27 mouse cellular contexts compared by ENCODE assay signal in the genomic region with DNA sequence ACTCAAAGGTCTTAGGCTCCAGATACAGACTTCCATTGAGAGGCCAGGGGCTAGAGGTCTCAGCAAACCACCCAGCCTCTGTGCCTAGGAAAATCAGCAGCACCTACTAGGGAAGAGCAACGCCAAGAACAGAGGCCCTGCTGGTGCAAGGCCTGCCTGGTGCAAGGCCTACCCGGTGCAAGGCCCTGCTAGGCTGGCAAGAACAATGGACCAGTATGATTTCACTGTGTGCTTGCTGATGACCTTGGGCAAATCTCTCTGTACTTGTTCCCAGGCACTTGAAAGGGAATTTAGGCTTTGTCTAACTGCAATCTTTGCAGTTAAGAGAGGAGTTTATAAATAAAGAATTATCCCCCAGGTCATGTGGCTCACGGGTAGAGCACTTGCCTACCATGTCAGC. TPM values are rescaled to one million over a fixed set of nuclear protein-coding genes. Genes with fewer than 3 reads are reported as not detected.
DNase-seq lines count a peak whose midpoint lies in the region; ATAC-seq and TF ChIP-seq lines count a peak whose summit lies in the region.
"Had no signal": no experiment of that assay in that cellular context is flagged by ENCODE, and none has a peak within 500 bp of the region (broad histone marks: within the 10 kb centered on the region; RNA-seq: fewer than 3 reads in every experiment).

No protein-coding gene starts in this region.

- H3K4me1 ChIP-seq in heart, embryonic 15.5 days (replicated peaks) = peaks cover 28% of the 10 kb centered on the region
- peaks cover 4% of the 10 kb centered on the region for H3K4me1 ChIP-seq in testis, adult 2 months (ENCODE audit: control insufficient read depth, insufficient read depth, low read length)
- H3K4me1 ChIP-seq: forebrain, embryonic 15.5 days; hindbrain, embryonic 13.5 days; limb, embryonic 13.5 days; liver, embryonic 12.5 days; neural tube, embryonic 13.5 days had no signal

- intact Hi-C loops in heart, postnatal 14 days (cut with DNase I) = no loop called here

- TF ChIP-seq POLR2A in testis, adult 2 months (IDR thresholded peaks at IDR 0.05; ENCODE audit: control insufficient read depth, low read depth, low read length) = no peak; the same call in 1 of the 2 replicates

- no peak for TF ChIP-seq CTCF in testis, adult 2 months (IDR thresholded peaks at IDR 0.05; ENCODE audit: control insufficient read depth, insufficient read depth, insufficient replicate concordance, low read depth, low read length)

- no peak overlapping the region for H3K9ac ChIP-seq in heart, embryonic 15.5 days
- H3K9ac ChIP-seq: forebrain, embryonic 15.5 days; hindbrain, embryonic 13.5 days; limb, embryonic 13.5 days; liver, embryonic 12.5 days; neural tube, embryonic 13.5 days had no signal

- H3K27me3 ChIP-seq in heart, embryonic 15.5 days = no peaks in the 10 kb centered on the region
- no peaks in the 10 kb centered on the region for H3K27me3 ChIP-seq in testis, adult 2 months (ENCODE audit: control insufficient read depth, insufficient read depth, low read length)
- H3K27me3 ChIP-seq: forebrain, embryonic 15.5 days; hindbrain, embryonic 13.5 days; limb, embryonic 13.5 days; liver, embryonic 12.5 days; neural tube, embryonic 13.5 days had no signal

- H3K4me3 ChIP-seq in heart, embryonic 15.5 days = no peak overlapping the region
- H3K4me3 ChIP-seq in testis, adult 2 months (ENCODE audit: control insufficient read depth, low read depth, low read length) = no peak overlapping the region
- H3K4me3 ChIP-seq: embryonic facial prominence, embryonic 10.5 days; forebrain, embryonic 15.5 days; hindbrain, embryonic 13.5 days; limb, embryonic 13.5 days; liver, embryonic 12.5 days; midbrain, embryonic 10.5 days; myocyte; neural tube, embryonic 13.5 days had no signal

- peak overlapping the region; percentile 79 for H3K27ac ChIP-seq in heart, embryonic 15.5 days
- H3K27ac ChIP-seq in testis, adult 2 months (ENCODE audit: control insufficient read depth, insufficient read depth, low read depth, low read length) = peak overlapping the region; percentile 90
- H3K27ac ChIP-seq: embryonic facial prominence, embryonic 10.5 days; forebrain, embryonic 15.5 days; hindbrain, embryonic 13.5 days; limb, embryonic 13.5 days; liver, embryonic 12.5 days; midbrain, embryonic 10.5 days; neural tube, embryonic 13.5 days had no signal

- no peaks in the 10 kb centered on the region for H3K36me3 ChIP-seq in heart, embryonic 15.5 days
- no peaks in the 10 kb centered on the region for H3K36me3 ChIP-seq in testis, adult 2 months (ENCODE audit: control insufficient read depth, insufficient read depth, low read length)
- H3K36me3 ChIP-seq: embryonic facial prominence, embryonic 10.5 days; forebrain, embryonic 15.5 days; hindbrain, embryonic 13.5 days; limb, embryonic 13.5 days; liver, embryonic 12.5 days; midbrain, embryonic 10.5 days; neural tube, embryonic 13.5 days had no signal

- peak; percentile 43 to 64 for DNase-seq in adrenal gland, postnatal 36 days
- DNase-seq in adrenal gland, postnatal 4 days (ENCODE audit: low spot score in 2 of 2) = no peak
- DNase-seq in heart, postnatal 14 days = no peak
- DNase-seq in testis, postnatal 10 days (ENCODE audit: low spot score) = no peak
- DNase-seq in layer of hippocampus, postnatal 10 days (ENCODE audit: low spot score in 2 of 2) = no peak
- DNase-seq: adrenal gland, adult 8-10 months; cerebellum, adult 11-12 months; cerebellum, postnatal 10 days; gastrocnemius, postnatal 10 days; kidney, adult 11 months; kidney, postnatal 14 days; layer of hippocampus, postnatal 36 days; lung, postnatal 10 days; right cerebral cortex, adult 18-20 months; right cerebral cortex, postnatal 4 days had no signal

- no peak overlapping the region for H3K4me2 ChIP-seq in heart, embryonic 15.5 days
- H3K4me2 ChIP-seq: forebrain, embryonic 15.5 days; hindbrain, embryonic 13.5 days; limb, embryonic 13.5 days; liver, embryonic 12.5 days; neural tube, embryonic 13.5 days had no signal

- H3K9me3 ChIP-seq in heart, embryonic 15.5 days (replicated peaks) = no peaks in the 10 kb centered on the region
- H3K9me3 ChIP-seq: embryonic facial prominence, embryonic 10.5 days; forebrain, embryonic 15.5 days; hindbrain, embryonic 13.5 days; limb, embryonic 13.5 days; liver, embryonic 12.5 days; midbrain, embryonic 10.5 days; neural tube, embryonic 13.5 days had no signal

- WGBS in heart, embryonic 15.5 days = 51% methylated on average over 3 of the region's 3 CpGs

- ATAC-seq in heart, embryonic 15.5 days (replicated peaks; ENCODE audit: insufficient number of reproducible peaks, insufficient read depth, low FRiP score, low read depth) = 0 out of 2 replicates have a peak, but pooled peaks have one; percentile 38
- ATAC-seq: forebrain, embryonic 15.5 days; liver, embryonic 12.5 days; midbrain, embryonic 16.5 days had no signal

RNA-seq across cellular contexts. Expression of gene Myzap, which starts 30.4 kb away (rescaled TPM):
- total RNA-seq in adrenal gland, postnatal 36 days (2021) = 10 to 100 TPM in 1 of 2 experiments, 1 to 10 TPM in 1; 6.8 to 12.9 TPM
- total RNA-seq in adrenal gland, postnatal 4 days (2021) = 10 to 100 TPM; 11.4 to 13.9 TPM
- polyA plus RNA-seq in heart, embryonic 15.5 days (2015; fragmentation: Nextera tagmentation; extraction: Ambion mirVana) = 121 and 148 TPM in 2 replicates
- total RNA-seq in heart, postnatal 14 days (2021) = 100 to 1,000 TPM; 341 to 359 TPM
- 2.7 and 4.1 TPM in 2 replicates for polyA plus RNA-seq in testis, adult 2 months (2012; rRNA removed)
- 1 to 10 TPM; 1.3 to 2.1 TPM for total RNA-seq in layer of hippocampus, postnatal 10 days (2021)
- total RNA-seq: granulocyte monocyte progenitor cell, adult 5-6 weeks had no signal

Comparison
In these comparisons a context has a peak if more than half of its experiments do, and no peak if none do; other contexts are left out.
1. DNase-seq: peak in adrenal gland, postnatal 36 days (2 of 2); none in adrenal gland, postnatal 4 days (0 of 2), heart, postnatal 14 days (0 of 2), testis, postnatal 10 days (single experiment) and layer of hippocampus, postnatal 10 days (0 of 2).
2. RNA of gene Myzap, which starts 30.4 kb away (total RNA-seq): 341 to 359 TPM in heart, postnatal 14 days; 11.4 to 13.9 TPM in adrenal gland, postnatal 4 days, 6.8 to 12.9 TPM in adrenal gland, postnatal 36 days and 1.3 to 2.1 TPM in layer of hippocampus, postnatal 10 days; every median in the first group is over 10 times any median in the second.